Mouse (Mus musculus) left cerebral cortex, adult 9 months (tissue): ENCODE results near the gene Dis3.
"Not testable (repeated sequence)": the region's sequence is repeated elsewhere in the genome, so short reads cannot be mapped to it uniquely, and the experiment has no call there.

Experiments used
- DNase-seq, 2 experiments: peaks; one replicate each; pipeline ENCODE4 v3.0.0; 2022; ENCODE audit warnings: low spot score in 2 of 2

Gene Dis3

GRCm38 (mm10) chr14:99063091-99063490 lies 36.5 kb downstream of the Dis3 start:
- no peak for DNase-seq

DNA sequence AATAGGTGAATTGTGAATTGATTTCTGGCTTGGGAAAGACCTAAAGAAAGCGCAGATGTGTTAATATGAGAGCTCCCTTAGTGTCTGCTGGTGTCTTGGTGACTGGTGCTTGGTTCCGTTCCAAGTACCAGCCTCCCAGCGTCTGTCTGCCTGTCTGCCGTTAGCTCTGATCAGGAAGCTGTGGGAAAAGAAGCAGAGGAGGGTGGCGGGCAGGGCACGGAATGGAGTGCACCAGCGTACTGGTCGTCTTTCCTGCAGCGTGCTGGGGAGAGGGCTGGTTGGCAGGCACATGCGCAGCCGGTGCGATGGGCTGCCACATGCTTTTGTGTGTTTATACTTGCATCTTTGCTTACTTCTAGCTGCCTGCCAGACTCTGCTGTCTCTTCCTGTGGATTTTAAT lies 39.0 kb downstream of the Dis3 start:
- no peak for DNase-seq

GRCm38 (mm10) chr14:99058959-99059586 lies 40.5 kb downstream of the Dis3 start:
- peak in 1 of 2 experiments; percentile 46 for DNase-seq

GRCm38 (mm10) chr14:99046782-99047181 lies 52.8 kb downstream of the Dis3 start:
- no peak for DNase-seq

DNA sequence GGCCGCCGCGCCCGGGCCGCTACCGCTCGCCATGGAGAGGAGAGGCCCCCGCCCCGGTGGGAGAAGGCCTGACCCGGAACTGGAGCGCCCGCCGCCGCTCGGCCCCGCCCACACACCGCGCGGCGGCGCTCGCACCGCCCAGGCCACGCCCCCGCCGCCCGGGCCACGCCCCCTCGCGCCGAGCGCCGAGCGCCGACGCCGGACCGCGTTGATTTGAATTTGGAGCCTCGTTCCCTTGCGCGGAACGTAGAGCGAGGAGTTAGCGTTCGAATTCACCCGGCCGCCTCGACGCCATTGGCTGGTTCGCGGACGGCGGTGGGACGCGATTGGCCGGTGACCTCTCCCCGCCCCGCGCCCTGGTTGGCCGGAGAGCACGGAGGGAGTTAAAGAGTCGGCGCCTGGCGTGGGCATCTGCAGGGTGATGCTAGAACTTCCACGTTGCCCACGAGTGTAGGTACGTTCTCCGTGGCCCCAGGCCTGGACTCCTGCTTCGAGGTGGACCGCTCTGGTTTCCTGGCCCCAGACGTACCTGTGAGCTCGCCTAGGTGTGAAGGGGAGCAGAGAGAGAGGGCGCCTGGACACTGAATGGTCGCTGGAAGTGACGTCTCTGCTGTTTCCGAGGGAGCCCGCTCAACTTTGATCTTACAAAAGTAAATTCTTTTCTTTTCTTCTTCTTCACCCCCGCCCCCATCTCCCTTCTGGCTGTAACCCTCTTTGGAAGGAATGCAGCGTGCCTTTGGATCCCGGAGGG lies 53.4 kb downstream of the Dis3 start, which contains the start of the genes Mzt1 and Bora:
Mzt1 (minus strand) TSS at position 104 of the 751 bp plus-strand sequence.
Bora (plus strand) TSS at position 192 of the 751 bp plus-strand sequence.
- DNase-seq, result peak; percentile 83 to 93

GRCm38 (mm10) chr14:99045378-99046030 lies 54.1 kb downstream of the Dis3 start:
- DNase-seq, result no peak

DNA sequence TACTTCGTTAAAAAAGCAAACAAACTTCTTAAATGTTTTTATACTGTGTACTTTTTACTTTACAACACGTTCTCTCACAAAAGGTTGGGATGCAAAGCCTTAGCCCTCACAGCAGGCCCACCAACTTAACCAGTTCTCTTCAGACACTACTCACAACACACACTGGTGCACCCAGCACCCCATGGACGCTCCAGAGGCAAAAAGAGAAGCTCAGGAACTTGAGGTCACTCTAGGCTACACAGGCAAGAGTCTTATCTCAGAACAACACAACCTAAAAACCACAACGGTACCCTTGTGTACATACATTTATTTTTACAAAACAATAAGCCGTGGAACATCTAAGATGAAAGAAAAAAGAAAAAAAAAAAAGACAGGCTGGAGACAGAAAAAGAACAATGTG lies 54.9 kb downstream of the Dis3 start:
- no peak for DNase-seq

GRCm38 (mm10) chr14:99044096-99044495 lies 55.5 kb downstream of the Dis3 start:
- no peak for DNase-seq

DNA sequence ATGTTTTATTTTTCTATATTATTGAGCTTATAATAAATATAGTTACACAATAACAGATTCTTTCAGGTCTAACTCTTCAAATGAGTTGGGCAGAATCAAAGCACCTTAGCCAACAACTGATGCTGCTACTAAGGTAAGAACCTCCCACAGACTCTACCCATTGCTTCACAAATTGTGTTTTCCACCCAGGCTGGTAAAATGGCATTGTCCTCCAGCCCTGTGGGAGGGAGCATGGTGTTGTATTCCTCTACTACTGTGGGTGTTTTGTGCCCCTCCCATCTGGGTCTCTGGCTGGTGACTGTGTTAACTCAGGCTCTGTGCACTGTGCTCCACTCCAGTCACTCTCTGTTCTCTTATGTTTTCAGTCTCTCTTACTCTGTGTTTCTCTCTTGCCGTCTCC lies 56.1 kb downstream of the Dis3 start:
- DNase-seq, result no peak

- DNase-seq, result no peak
These were observed 58.2 kb downstream of the Dis3 start for GRCm38 (mm10) chr14:99041416-99041815.

- DNase-seq, result not testable (repeated sequence)
These were observed 60.3 kb downstream of the Dis3 start for GRCm38 (mm10) chr14:99039308-99039707.

DNA sequence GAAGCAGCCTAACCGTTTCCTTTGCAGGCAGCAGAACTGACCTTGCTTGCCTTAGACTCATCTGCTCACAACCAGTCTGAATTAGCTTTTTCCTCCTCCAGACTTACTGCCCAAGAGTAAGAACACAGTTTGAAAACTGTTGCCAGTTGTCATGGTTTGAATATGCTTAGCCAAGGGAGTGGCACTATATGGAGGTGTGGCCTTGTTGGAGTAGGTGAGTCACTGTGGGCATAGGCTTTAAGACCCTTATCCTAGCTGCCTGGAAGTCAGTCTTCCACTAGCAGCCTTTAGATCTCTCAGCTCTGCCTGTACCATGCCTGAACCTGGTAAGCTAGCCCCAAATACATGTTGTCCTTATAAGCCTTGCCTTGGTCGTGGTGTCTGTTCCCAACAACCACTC lies 61.9 kb downstream of the Dis3 start:
- no peak for DNase-seq

- no peak for DNase-seq
These were observed 63.5 kb downstream of the Dis3 start for GRCm38 (mm10) chr14:99036039-99036438.

DNA sequence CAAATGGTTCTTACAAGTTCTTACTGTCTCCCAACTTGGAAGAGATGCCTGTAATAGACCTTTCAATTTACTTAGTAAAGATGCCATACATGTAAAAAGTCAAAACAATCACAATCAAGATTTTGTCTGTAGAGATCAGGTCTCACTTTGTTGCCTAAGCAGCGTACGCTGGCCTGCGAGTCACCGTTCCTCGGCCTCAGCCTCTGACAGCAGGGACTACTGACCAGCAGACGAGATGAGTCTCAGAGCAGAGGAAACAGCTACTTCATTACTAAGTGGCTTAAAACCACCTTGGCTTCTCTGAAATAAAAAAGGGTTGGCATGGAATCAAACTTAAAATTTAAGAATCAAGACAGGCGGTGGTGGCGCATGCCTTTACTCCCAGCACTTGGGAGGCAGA lies 64.7 kb downstream of the Dis3 start:
- not testable (repeated sequence) for DNase-seq

- DNase-seq, result no peak
These were observed 67.0 kb downstream of the Dis3 start for GRCm38 (mm10) chr14:99032596-99032995.

DNA sequence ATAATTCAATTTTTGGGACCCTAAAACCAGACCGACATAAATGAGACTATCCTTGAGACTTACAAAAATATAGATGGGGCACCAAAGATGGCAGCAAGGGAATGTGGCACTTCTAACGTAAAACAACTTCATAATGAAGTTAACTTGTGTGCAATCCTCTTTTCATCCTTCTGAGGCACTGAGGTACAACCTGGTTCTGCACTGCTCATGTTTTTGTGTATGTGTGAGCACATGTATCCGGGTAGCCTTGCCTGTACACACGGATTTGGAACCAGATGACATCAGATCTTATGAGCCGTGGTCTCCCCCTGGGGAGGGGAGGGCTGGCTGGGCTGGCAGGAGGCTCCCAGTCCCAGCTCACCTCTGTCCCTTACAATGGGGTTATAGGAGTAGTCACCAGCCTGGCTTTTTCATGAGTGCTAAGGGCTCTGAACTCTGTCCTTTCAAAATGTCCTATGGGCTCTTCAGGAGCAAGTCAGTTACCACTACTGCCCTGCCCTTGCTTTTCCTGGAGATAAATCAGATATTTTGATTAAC lies 68.2 kb downstream of the Dis3 start:
- no peak for DNase-seq

- no peak for DNase-seq
These were observed 69.6 kb downstream of the Dis3 start for GRCm38 (mm10) chr14:99029987-99030386.
